In genomic region chr17:88752827-88753471, GRCm38 (mm10) we compare ENCODE assay signal across 8 mouse cellular contexts. TPM values are rescaled to one million over a fixed set of nuclear protein-coding genes. Genes with fewer than 3 reads are reported as not detected.
A peak's percentile ranks its signal among the peaks of the same experiment; 100 is the strongest.
DNase-seq lines count a peak whose midpoint lies in the region; ATAC-seq and TF ChIP-seq lines count a peak whose summit lies in the region.

No protein-coding gene starts in this region.

- DNase-seq in spleen, adult 12 weeks (ENCODE audit: low spot score) = peak; percentile 19
- no peak for DNase-seq in spleen, postnatal 36 days (ENCODE audit: low spot score in 2 of 2)
- DNase-seq in adrenal gland, postnatal 36 days = peak; percentile 31 to 54
- peak; percentile 71 for DNase-seq in kidney, postnatal 0 days (ENCODE audit: low spot score)
- DNase-seq in retina, embryonic 14.5 days (ENCODE audit: low spot score) = peak; percentile 61

- no peak overlapping the region for H3K9ac ChIP-seq in heart, embryonic 14.5 days (ENCODE audit: low read length)
- no peak overlapping the region for H3K9ac ChIP-seq in kidney, postnatal 0 days (ENCODE audit: low read depth, low read length)
- H3K9ac ChIP-seq in lung, embryonic 16.5 days (ENCODE audit: low read length) = no peak overlapping the region

- TF ChIP-seq CTCF in kidney, postnatal 0 days (IDR thresholded peaks at IDR 0.05; ENCODE audit: low read depth) = peak; percentile 75

- no peaks in the 10 kb centered on the region for H3K9me3 ChIP-seq in heart, embryonic 14.5 days (ENCODE audit: control insufficient read depth, low read length)
- H3K9me3 ChIP-seq in kidney, postnatal 0 days (replicated peaks; ENCODE audit: low read length) = no peaks in the 10 kb centered on the region
- H3K9me3 ChIP-seq in lung, embryonic 16.5 days (ENCODE audit: control insufficient read depth, low read length) = no peaks in the 10 kb centered on the region

- peaks cover 1 to 6% of the 10 kb centered on the region in 2 experiments; a peak in 1 of 4 replicates for H3K4me1 ChIP-seq in heart, embryonic 14.5 days (ENCODE audit: control insufficient read depth in 2 of 2, insufficient read depth in 2 of 2, low read length in 2 of 2)
- H3K4me1 ChIP-seq in kidney, postnatal 0 days (replicated peaks; ENCODE audit: insufficient read depth, low read length) = no peaks in the 10 kb centered on the region
- H3K4me1 ChIP-seq in lung, embryonic 16.5 days (replicated peaks; ENCODE audit: control insufficient read depth, insufficient read depth, low read length) = no peaks in the 10 kb centered on the region

- no peak for ATAC-seq in heart, embryonic 14.5 days (ENCODE audit: insufficient number of reproducible peaks, insufficient read depth, low FRiP score, low read depth)
- ATAC-seq in kidney, postnatal 0 days (replicated peaks; ENCODE audit: low FRiP score, low read depth) = peak; percentile 67
- ATAC-seq in lung, embryonic 16.5 days (ENCODE audit: low read depth) = peak; percentile 79
- no peak for ATAC-seq in monocyte, adult 5-6 weeks (replicated peaks; ENCODE audit: insufficient number of reproducible peaks, low FRiP score, low TSS enrichment, poor library complexity, severe bottlenecking)

- peak overlapping the region; percentile 58 for H3K4me2 ChIP-seq in heart, embryonic 14.5 days (ENCODE audit: low read length)
- peak overlapping the region; percentile 53 for H3K4me2 ChIP-seq in kidney, postnatal 0 days (ENCODE audit: low read length)
- peak overlapping the region; percentile 25 for H3K4me2 ChIP-seq in lung, embryonic 16.5 days (ENCODE audit: low read depth, low read length)

- peak overlapping the region; percentile 9 to 21; a peak in 3 of 4 replicates for H3K4me3 ChIP-seq in heart, embryonic 14.5 days (ENCODE audit: control insufficient read depth in 1 of 2, insufficient read depth in 1 of 2, low read depth in 1 of 2, low read length in 2 of 2)
- peak overlapping the region; percentile 6; the same call in 1 of the 2 replicates for H3K4me3 ChIP-seq in kidney, postnatal 0 days (replicated peaks; ENCODE audit: low read depth, low read length)
- peak overlapping the region; percentile 3 for H3K4me3 ChIP-seq in lung, embryonic 16.5 days (ENCODE audit: low read length)

- WGBS in heart, embryonic 14.5 days = 7% methylated on average over 17 of the region's 17 CpGs
- WGBS in kidney, postnatal 0 days = 4% methylated on average over 17 of the region's 17 CpGs
- WGBS in lung, embryonic 16.5 days = 7% methylated on average over 17 of the region's 17 CpGs

- H3K27ac ChIP-seq in heart, embryonic 14.5 days (replicated peaks in 1 of 2; ENCODE audit: control insufficient read depth in 1 of 2, insufficient read depth in 1 of 2, low read depth in 2 of 2, low read length in 2 of 2) = no peak overlapping the region
- H3K27ac ChIP-seq in kidney, postnatal 0 days = no peak overlapping the region
- H3K27ac ChIP-seq in lung, embryonic 16.5 days (ENCODE audit: low read length) = no peak overlapping the region

- no peaks in the 10 kb centered on the region for H3K27me3 ChIP-seq in heart, embryonic 14.5 days (ENCODE audit: control insufficient read depth, insufficient read depth, low read length)
- no peaks in the 10 kb centered on the region for H3K27me3 ChIP-seq in kidney, postnatal 0 days (ENCODE audit: insufficient read depth, low read length)
- H3K27me3 ChIP-seq in lung, embryonic 16.5 days (ENCODE audit: control insufficient read depth, insufficient read depth, low read depth, low read length) = no peaks in the 10 kb centered on the region

- H3K36me3 ChIP-seq in heart, embryonic 14.5 days (ENCODE audit: control insufficient read depth, insufficient read depth, low read length) = no peaks in the 10 kb centered on the region
- H3K36me3 ChIP-seq in kidney, postnatal 0 days (ENCODE audit: insufficient read depth, low read length) = no peaks in the 10 kb centered on the region
- H3K36me3 ChIP-seq in lung, embryonic 16.5 days (ENCODE audit: control insufficient read depth, insufficient read depth, low read length) = no peaks in the 10 kb centered on the region

RNA-seq across cellular contexts. Expression of gene Lhcgr, which starts 38.8 kb away (rescaled TPM):
- total RNA-seq in adrenal gland, postnatal 36 days (2021) = not detected
- not detected in 2 replicates for polyA plus RNA-seq in heart, embryonic 14.5 days (2014; fragmentation: Nextera tagmentation; extraction: Ambion mirVana)
- polyA plus RNA-seq in kidney, postnatal 0 days (2015; fragmentation: Nextera tagmentation; extraction: Ambion mirVana) = 0.14 and 0.15 TPM in 2 replicates
- 0.38 TPM in 1 of 2 replicates, not detected in the other for polyA plus RNA-seq in lung, embryonic 16.5 days (2015; fragmentation: Nextera tagmentation; extraction: Ambion mirVana)
- total RNA-seq in monocyte, adult 5-6 weeks (2017) = not detected in 3 replicates

Comparison
In these comparisons a context has a peak if more than half of its experiments do, and no peak if none do; other contexts are left out.
1. DNase-seq: peak in spleen, adult 12 weeks (single experiment), adrenal gland, postnatal 36 days (2 of 2), kidney, postnatal 0 days (single experiment) and retina, embryonic 14.5 days (single experiment); none in spleen, postnatal 36 days (0 of 2).
2. ATAC-seq: peak in kidney, postnatal 0 days (single experiment) and lung, embryonic 16.5 days (single experiment); none in heart, embryonic 14.5 days (single experiment) and monocyte, adult 5-6 weeks (single experiment).
3. Peak in every context shown above with its lines, with median percentiles within 50 percentile points of each other: H3K4me2 ChIP-seq and H3K4me3 ChIP-seq.